Mouse (Mus musculus) embryonic facial prominence, embryonic 13.5 days (tissue): ENCODE measurements around the gene Ccdc107. TPM values are rescaled to one million over a fixed set of nuclear protein-coding genes. Genes with fewer than 3 reads are reported as not detected.
"Not testable (repeated sequence)": the region's sequence is repeated elsewhere in the genome, so short reads cannot be mapped to it uniquely, and the experiment has no call there.

Experiments
- ATAC-seq: fragments of 200-750 bp; cut with Nextera tagmentation; 2 replicates; pipeline ENCODE4 v1.8.0; 2017; ENCODE audit warnings: low read depth; ENCODE audit not compliant: insufficient number of reproducible peaks, insufficient read depth, low FRiP score, low TSS enrichment
- H3K27ac ChIP-seq: fragments of 300-500 bp; sonication (generic); 2 replicates; pipeline ENCODE4 v1.5.1; 2015; ENCODE audit warnings: moderate library complexity, mild to moderate bottlenecking, inconsistent platforms
- H3K27me3 ChIP-seq: fragments of 300-500 bp; sonication (generic); 2 replicates; pipeline ENCODE4 v1.6.1; 2015; ENCODE audit warnings: mild to moderate bottlenecking, inconsistent platforms
- H3K36me3 ChIP-seq: fragments of 300-500 bp; sonication (generic); 2 replicates; pipeline ENCODE4 v1.6.1; 2015; ENCODE audit warnings: mild to moderate bottlenecking, inconsistent platforms
- H3K4me1 ChIP-seq: fragments of 300-500 bp; sonication (generic); 2 replicates; pipeline ENCODE4 v1.6.1; 2015; ENCODE audit warnings: inconsistent platforms
- H3K4me2 ChIP-seq: fragments of 300-500 bp; sonication (generic); 2 replicates; pipeline ENCODE4 v1.6.1; 2015; ENCODE audit warnings: moderate library complexity, mild to moderate bottlenecking, inconsistent platforms
- H3K4me3 ChIP-seq: fragments of 300-500 bp; sonication (generic); 2 replicates; pipeline ENCODE4 v1.5.1; 2015; ENCODE audit warnings: mild to moderate bottlenecking, inconsistent platforms
- H3K9ac ChIP-seq: fragments of 300-500 bp; sonication (generic); 2 replicates; pipeline ENCODE4 v1.6.1; 2015; ENCODE audit warnings: mild to moderate bottlenecking, inconsistent platforms
- H3K9me3 ChIP-seq: fragments of 300-500 bp; sonication (generic); 2 replicates; pipeline ENCODE4 v1.6.1; 2016; ENCODE audit warnings: inconsistent platforms
- WGBS: fragments of 180-500 bp; shearing (Covaris S2); methylation state at CpG from one replicate; pipeline ENCODE4 v1.1.7; 2015; ENCODE audit warnings: mixed read lengths; 5-methylcytosine and 5-hydroxymethylcytosine counted together
- polyA plus RNA-seq: library from polyadenylated mRNA; unstranded; fragments of >200 nt; fragmentation: Nextera tagmentation; extraction: Ambion mirVana; gene quantifications from 2 replicates; pipeline ENCODE4 v1.2.1, GENCODE M21; 2015

Gene Ccdc107
- polyA plus RNA-seq, 1 experiment from 2014 or later = 66.2 TPM

DNA sequence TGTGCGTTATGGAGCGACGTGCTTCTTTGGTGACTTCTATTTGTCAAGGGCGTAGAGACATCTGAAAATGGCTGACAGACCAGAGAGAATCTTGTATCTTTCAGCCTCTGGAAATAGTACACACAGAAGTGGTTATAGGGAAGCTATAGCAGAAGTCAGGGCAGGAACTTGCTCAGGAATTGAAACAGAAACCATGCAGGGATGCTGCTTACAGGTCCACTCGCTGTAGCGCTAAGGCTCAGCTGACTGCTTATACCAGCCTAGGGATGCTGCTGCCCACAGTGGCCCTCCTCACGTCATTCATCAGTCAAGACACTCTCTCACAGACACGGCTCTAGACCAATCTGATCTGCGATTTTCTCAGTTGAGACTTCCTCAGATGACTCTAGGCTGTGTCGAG lies 22.4 kb upstream of the Ccdc107 start:
- WGBS = 90% methylated on average over 10 of the region's 10 CpGs
- ATAC-seq = no peak
- no peak overlapping the region for H3K4me3 ChIP-seq
- no peaks in the 10 kb centered on the region for H3K36me3 ChIP-seq
- H3K9ac ChIP-seq = no peak overlapping the region
- H3K4me2 ChIP-seq = no peak overlapping the region
- H3K27me3 ChIP-seq = no peaks in the 10 kb centered on the region
- no peaks in the 10 kb centered on the region for H3K9me3 ChIP-seq
- no peak overlapping the region for H3K27ac ChIP-seq
- peaks cover 3% of the 10 kb centered on the region; the same call in 1 of the 2 replicates for H3K4me1 ChIP-seq

DNA sequence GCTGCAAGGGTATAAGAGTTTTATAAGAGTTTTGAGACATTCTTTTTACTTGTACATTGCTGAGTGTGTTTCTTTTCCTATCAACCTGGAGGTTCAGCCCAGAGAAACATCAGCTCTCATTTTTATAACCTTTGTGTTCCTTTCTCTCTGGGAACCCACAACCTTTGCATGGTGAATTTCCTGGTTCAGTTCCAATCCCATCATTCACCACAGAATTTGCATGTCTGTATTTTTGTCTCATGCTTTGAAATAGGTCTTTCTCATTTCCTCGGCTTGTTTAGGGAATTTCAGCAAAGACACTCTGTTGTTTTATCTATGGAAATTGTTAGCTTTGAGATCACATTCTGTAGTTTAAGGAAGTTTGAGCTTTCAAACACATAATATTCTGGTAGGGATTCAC lies 19.1 kb upstream of the Ccdc107 start:
- Histone ChIP-seq H3K4me2 (no peak overlapping the region), H3K9ac (no peak overlapping the region), H3K4me3 (no peak overlapping the region), H3K4me1 (0 out of 2 replicates have a peak, but pooled peaks cover 3% of the 10 kb centered on the region), H3K36me3 (no peaks in the 10 kb centered on the region), H3K27ac (no peak overlapping the region), H3K9me3 (no peaks in the 10 kb centered on the region), H3K27me3 (no peaks in the 10 kb centered on the region)
- no peak for ATAC-seq
- 64% methylated on average over 1 of the region's 1 CpGs for WGBS

DNA sequence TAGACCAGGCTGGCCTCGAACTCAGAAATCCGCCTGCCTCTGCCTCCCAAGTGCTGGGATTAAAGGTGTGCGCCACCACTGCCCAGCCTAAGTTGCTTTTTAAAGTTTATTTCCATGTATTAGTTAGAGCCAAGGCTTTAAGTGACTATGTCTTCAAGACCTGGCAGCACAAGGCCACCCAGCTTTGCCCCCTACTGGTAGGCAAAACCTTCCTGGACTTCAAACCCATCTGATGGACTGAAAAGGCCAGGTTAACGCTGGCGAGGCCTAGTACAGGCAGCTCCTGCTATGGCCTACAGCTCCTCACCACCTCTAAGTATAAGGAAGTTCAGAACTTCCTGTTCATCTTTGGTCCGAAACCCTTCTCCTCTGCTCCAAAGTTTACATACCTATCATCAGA lies 16.1 kb upstream of the Ccdc107 start:
- no peaks in the 10 kb centered on the region for H3K9me3 ChIP-seq
- no peak overlapping the region for H3K4me3 ChIP-seq
- no peak for ATAC-seq
- 0 out of 2 replicates have a peak, but pooled peaks cover 3% of the 10 kb centered on the region for H3K4me1 ChIP-seq
- H3K4me2 ChIP-seq = no peak overlapping the region
- 89% methylated on average over 6 of the region's 6 CpGs for WGBS
- no peaks in the 10 kb centered on the region for H3K36me3 ChIP-seq
- H3K27ac ChIP-seq = no peak overlapping the region
- no peaks in the 10 kb centered on the region for H3K27me3 ChIP-seq
- no peak overlapping the region for H3K9ac ChIP-seq

DNA sequence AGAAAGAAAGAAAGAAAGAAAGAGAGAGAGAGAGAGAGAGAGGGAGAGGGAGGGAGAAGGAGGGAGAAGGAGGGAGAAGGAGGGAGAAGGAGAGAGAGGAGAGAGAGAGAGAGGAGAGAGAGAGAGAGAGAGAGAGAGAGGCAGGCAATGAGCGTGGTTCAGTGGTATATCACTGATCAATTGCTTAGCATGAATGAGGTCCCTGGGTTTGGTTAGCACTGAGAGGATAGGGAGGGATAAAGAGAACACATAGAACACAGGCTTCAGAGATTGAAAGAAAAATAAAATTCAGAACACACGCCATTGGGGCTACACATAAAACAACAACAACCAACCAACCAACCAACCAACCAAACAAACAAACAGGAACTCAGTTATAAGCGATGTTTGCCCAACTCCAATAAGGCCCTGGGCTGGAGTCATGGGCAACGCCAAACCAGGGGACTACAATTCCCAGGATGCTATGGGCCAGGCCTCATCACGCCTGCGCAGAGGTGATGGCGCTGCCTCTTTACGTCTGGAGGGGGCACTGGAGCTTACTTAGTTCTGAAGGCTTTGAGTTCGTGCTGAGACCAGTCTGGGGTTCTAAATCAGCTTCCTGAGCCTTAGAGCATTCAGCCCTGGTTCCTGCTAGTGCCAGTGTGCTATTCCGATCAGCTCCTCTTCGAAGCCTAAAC lies 14.7 kb upstream of the Ccdc107 start:
- 18% methylated on average over 11 of the region's 11 CpGs for WGBS
- peak overlapping the region; percentile 57 for H3K4me2 ChIP-seq
- no peaks in the 10 kb centered on the region for H3K36me3 ChIP-seq
- H3K27ac ChIP-seq = peak overlapping the region; percentile 39; the same call in 1 of the 2 replicates
- H3K4me1 ChIP-seq = 0 out of 2 replicates have a peak, but pooled peaks cover 3% of the 10 kb centered on the region
- H3K4me3 ChIP-seq = peak overlapping the region; percentile 35
- no peaks in the 10 kb centered on the region for H3K9me3 ChIP-seq
- H3K27me3 ChIP-seq = no peaks in the 10 kb centered on the region
- 0 out of 2 replicates have a peak overlapping the region, but pooled peaks have one; percentile 46 for H3K9ac ChIP-seq
- peak; percentile 81; the same call in 1 of the 2 replicates for ATAC-seq

DNA sequence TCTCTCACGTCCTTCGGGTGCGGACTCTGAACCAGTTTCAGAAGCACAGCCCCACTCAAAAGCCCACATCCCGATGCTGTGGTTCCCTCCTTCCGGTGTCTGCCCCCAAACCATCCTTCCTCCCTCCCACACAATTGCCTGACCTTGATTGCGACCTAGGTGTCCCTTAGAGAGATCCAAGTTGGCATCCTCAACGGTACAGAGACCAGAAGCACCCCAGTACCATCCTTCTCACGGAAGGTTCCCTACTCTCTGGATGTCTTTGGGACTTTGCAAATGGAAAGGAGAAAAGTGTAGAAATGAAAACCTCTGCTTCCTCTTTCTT lies 14.2 kb upstream of the Ccdc107 start:
- H3K27ac ChIP-seq = peak overlapping the region; percentile 39; the same call in 1 of the 2 replicates
- peak overlapping the region; percentile 57 for H3K4me2 ChIP-seq
- no peaks in the 10 kb centered on the region for H3K9me3 ChIP-seq
- 0 out of 2 replicates have a peak overlapping the region, but pooled peaks have one; percentile 46 for H3K9ac ChIP-seq
- H3K4me1 ChIP-seq = 0 out of 2 replicates have a peak, but pooled peaks cover 3% of the 10 kb centered on the region
- H3K27me3 ChIP-seq = no peaks in the 10 kb centered on the region
- no peak for ATAC-seq
- no peaks in the 10 kb centered on the region for H3K36me3 ChIP-seq
- H3K4me3 ChIP-seq = peak overlapping the region; percentile 35
- WGBS = 48% methylated on average over 8 of the region's 8 CpGs

DNA sequence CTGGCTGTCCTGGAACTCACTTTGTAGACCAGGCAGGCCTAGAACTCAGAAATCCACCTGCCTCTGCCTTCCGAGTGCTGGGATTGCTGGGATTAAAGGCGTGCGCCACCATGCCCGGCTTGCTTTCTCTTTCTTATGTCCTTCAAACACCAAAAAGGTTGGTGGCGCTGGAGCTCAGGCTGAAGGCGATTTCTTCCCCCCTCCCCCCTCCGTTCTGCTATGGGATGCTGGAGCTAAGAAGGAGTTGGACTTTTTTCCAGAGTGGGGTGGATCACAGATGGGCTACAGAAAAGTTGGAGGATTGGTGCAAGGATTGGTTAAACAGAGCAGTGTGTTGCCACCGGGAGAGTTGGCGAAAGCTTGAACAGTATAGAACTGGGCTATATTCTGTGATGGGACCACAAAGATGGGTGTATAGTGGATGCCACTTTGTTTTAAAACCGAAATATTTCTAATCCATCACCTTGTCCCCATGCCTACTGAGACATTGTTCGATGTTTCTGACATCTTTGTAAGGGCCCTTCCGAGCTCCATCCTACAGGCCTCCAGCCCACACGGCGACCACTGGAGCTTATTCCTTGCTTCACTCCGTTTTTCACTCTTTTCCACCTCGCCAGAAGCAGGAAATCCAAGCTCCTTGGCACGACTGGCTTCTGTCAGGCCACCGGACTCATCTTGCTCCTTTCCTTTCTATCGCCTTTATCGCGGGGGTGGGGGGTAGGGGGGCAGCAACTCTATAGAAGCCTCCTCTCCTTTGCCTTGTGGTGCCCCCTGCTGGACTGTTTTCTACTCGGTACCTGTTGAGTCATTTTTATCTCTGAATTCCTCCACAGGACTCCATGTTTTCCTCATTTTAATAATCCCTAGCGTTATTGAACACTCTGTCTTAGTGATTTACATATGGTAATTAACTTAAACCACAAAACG lies 13.5 kb upstream of the Ccdc107 start:
- no peak overlapping the region for H3K4me3 ChIP-seq
- H3K27ac ChIP-seq = no peak overlapping the region
- no peaks in the 10 kb centered on the region for H3K36me3 ChIP-seq
- no peaks in the 10 kb centered on the region for H3K9me3 ChIP-seq
- H3K4me2 ChIP-seq = peak overlapping the region; percentile 57
- 0 out of 2 replicates have a peak, but pooled peaks cover 3% of the 10 kb centered on the region for H3K4me1 ChIP-seq
- no peaks in the 10 kb centered on the region for H3K27me3 ChIP-seq
- no peak overlapping the region for H3K9ac ChIP-seq
- 44% methylated on average over 24 of the region's 24 CpGs for WGBS
- ATAC-seq = no peak

DNA sequence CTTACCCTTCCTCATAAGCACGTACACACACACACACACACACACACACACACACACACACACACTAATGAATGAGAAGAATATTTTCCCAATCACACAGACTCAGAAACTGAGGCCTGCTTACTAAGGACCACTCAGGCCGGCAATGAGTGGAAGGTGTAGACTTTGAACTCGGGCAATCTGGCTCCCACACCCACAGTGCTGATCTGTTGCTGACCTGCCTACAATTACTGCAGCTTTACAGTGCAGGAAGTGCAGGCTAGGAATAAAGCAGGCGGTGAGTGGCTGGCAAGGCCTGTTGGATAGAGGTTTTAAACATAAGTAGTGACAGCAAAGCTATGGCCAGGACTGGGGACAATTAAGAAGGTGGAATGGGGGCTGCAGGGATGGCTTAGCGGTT lies 11.7 kb upstream of the Ccdc107 start:
- Histone ChIP-seq H3K4me3 (no peak overlapping the region), H3K27me3 (no peaks in the 10 kb centered on the region), H3K4me1 (0 out of 2 replicates have a peak, but pooled peaks cover 3% of the 10 kb centered on the region), H3K4me2 (no peak overlapping the region), H3K9ac (no peak overlapping the region), H3K36me3 (no peaks in the 10 kb centered on the region), H3K9me3 (no peaks in the 10 kb centered on the region), H3K27ac (no peak overlapping the region)
- no peak for ATAC-seq
- WGBS = 85% methylated on average over 5 of the region's 5 CpGs

DNA sequence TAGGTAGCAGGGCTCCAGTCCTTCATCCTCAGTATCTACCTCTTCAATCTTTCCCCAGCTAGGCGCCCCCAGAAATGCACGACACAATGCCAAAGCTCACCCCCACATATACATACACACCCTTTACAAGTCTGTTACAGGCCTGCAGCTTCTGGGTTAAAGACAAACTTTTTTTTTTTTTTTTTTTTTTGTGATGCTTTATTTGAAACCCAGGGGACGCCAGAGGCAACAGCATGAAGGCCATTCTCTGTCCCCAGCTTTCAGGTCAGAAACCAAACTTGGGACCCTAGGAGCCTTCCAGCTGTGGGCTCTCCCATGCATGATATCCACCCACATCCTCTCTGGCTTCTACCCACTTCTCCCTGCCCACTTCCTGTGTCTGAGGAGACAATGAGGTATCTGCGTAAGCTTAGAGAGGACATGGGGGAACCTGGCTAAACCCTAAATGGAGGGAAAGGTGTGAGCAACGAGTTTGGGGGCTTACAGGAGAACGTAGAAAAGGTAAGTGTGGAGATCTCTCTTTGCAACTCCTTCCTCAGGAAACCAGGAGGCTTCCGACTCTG lies 10.7 kb upstream of the Ccdc107 start:
- Histone ChIP-seq H3K36me3 (no peaks in the 10 kb centered on the region), H3K27ac (no peak overlapping the region), H3K4me1 (0 out of 2 replicates have a peak, but pooled peaks cover 3% of the 10 kb centered on the region), H3K4me3 (no peak overlapping the region), H3K9me3 (no peaks in the 10 kb centered on the region), H3K27me3 (no peaks in the 10 kb centered on the region), H3K9ac (no peak overlapping the region), H3K4me2 (no peak overlapping the region)
- 67% methylated on average over 7 of the region's 7 CpGs for WGBS
- ATAC-seq = no peak

DNA sequence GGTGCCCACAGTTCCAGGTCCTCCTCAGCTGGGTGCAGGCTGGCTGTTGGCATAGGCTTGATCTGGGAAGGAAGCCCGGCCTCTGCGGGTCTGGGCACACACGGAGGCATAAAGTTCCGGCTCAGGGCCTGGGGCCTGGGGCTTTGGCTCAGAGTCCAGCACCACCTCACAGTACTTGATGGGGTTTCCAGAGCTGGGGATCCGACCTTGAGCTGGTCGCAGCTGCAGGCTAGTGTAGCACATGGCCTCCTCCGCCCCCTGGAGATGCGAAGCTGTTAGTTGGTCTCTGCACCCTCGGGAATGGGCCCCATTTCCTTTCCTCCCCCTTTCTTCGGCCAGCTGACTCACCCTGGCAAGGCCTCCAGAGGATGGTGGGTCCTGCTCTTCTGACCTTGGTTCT lies 10.1 kb upstream of the Ccdc107 start:
- H3K27me3 ChIP-seq = no peaks in the 10 kb centered on the region
- no peak overlapping the region for H3K27ac ChIP-seq
- no peak overlapping the region for H3K4me3 ChIP-seq
- no peak for ATAC-seq
- H3K4me2 ChIP-seq = no peak overlapping the region
- 0 out of 2 replicates have a peak, but pooled peaks cover 3% of the 10 kb centered on the region for H3K4me1 ChIP-seq
- H3K9ac ChIP-seq = no peak overlapping the region
- H3K9me3 ChIP-seq = no peaks in the 10 kb centered on the region
- 73% methylated on average over 10 of the region's 10 CpGs for WGBS
- no peaks in the 10 kb centered on the region for H3K36me3 ChIP-seq

DNA sequence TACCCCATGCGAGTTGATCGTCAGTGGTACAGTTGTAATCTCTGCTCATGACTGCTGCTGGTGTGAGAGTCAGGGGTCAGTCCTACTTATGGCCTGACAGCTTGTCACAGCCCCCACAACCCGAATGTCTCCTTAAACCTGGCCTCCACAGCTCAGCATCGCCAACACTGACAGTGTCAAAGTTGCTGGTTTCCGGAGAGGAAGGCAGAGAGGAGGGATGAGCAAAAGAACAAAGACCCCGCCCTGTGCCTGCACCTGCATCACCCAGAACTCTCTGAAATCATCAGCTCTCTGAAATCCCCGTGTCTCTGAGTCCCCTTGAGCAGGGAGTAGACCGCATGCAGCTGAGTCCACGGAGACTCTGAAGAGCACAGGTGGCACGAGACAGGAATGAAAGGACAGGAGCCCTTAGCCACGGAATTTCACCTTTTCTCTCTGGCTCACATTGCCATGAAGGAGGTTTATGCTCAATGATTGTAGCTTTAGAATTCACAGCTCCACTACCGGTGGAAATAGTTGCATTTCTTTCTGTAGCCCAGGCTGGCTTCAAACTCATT lies 9.1 kb upstream of the Ccdc107 start, which contains the start of gene Sit1:
Gene Sit1, minus strand, starts transcription at position 200 of the 557 bp plus-strand sequence.
- H3K9me3 ChIP-seq = no peaks in the 10 kb centered on the region
- no peaks in the 10 kb centered on the region for H3K36me3 ChIP-seq
- 58% methylated on average over 12 of the region's 12 CpGs for WGBS
- H3K4me1 ChIP-seq = no peaks in the 10 kb centered on the region
- ATAC-seq = no peak
- H3K9ac ChIP-seq = no peak within 1 kb of the TSS
- no peak within 1 kb of the TSS for H3K4me3 ChIP-seq
- no peaks in the 10 kb centered on the region for H3K27me3 ChIP-seq
- no peak within 1 kb of the TSS for H3K4me2 ChIP-seq
- no peak within 1 kb of the TSS for H3K27ac ChIP-seq

DNA sequence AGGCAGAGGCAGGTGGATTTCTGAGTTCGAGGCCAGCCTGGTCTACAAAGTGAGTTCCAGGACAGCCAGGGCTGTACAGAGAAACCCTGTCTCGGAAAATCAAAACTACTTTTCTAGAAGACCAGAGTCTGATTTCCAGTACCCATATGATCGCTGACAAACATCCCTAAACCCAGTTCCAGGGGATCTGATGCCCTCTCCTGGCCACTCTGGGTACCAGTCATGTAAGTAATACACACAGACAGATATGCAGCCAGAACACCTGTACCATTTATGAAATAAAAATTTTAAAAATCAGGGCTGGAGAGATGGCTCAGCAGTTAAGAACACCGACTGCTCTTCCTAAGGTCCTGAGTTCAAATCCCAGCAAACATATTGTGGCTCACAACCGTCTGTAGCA lies 7.0 kb upstream of the Ccdc107 start:
- not testable (repeated sequence) for H3K4me1 ChIP-seq, H3K9ac ChIP-seq, H3K9me3 ChIP-seq, ATAC-seq, H3K27me3 ChIP-seq, H3K36me3 ChIP-seq, H3K4me2 ChIP-seq, H3K4me3 ChIP-seq, H3K27ac ChIP-seq
- 88% methylated on average over 5 of the region's 5 CpGs for WGBS
